Mouse (Mus musculus) forebrain, postnatal 0 days (tissue): ENCODE measurements around the gene Hdac2. TPM values are rescaled to one million over a fixed set of nuclear protein-coding genes. Genes with fewer than 3 reads are reported as not detected.

Source experiments
- ATAC-seq: fragments of 200-750 bp; cut with Nextera tagmentation; 2 replicates; pipeline ENCODE4 v1.8.0; 2017; ENCODE audit warnings: mild to moderate bottlenecking, moderate library complexity
- DNase-seq: peaks from one replicate; pipeline ENCODE4 v3.0.0-alpha.2; 2015
- H3K27ac ChIP-seq: fragments of 300-500 bp; sonication (generic); 2 replicates; pipeline ENCODE4 v1.5.1; 2014; ENCODE audit warnings: low read depth, mild to moderate bottlenecking, antibody characterized with exemption, low read length, moderate library complexity, mixed read lengths
- H3K27me3 ChIP-seq: fragments of 300-500 bp; sonication (generic); 2 replicates; pipeline ENCODE4 v1.6.1; 2014; ENCODE audit warnings: mild to moderate bottlenecking, low read length, mixed read lengths; ENCODE audit not compliant: insufficient read depth
- H3K36me3 ChIP-seq: fragments of 300-500 bp; sonication (generic); 2 replicates; pipeline ENCODE4 v1.6.1; 2014; ENCODE audit warnings: mild to moderate bottlenecking, moderate library complexity; ENCODE audit not compliant: insufficient read depth
- H3K4me1 ChIP-seq: fragments of 300-500 bp; sonication (generic); 2 replicates; pipeline ENCODE4 v1.6.1; 2014; ENCODE audit warnings: antibody characterized with exemption; ENCODE audit not compliant: insufficient read depth
- H3K4me2 ChIP-seq: fragments of 300-500 bp; sonication (generic); 2 replicates; pipeline ENCODE4 v1.6.1; 2014; ENCODE audit warnings: low read depth, mild to moderate bottlenecking, moderate library complexity
- H3K4me3 ChIP-seq: fragments of 300-500 bp; sonication (generic); 2 replicates; pipeline ENCODE4 v1.5.1; 2014; ENCODE audit warnings: low read depth, low read length, mixed read lengths
- H3K9ac ChIP-seq: fragments of 300-500 bp; sonication (generic); 2 replicates; pipeline ENCODE4 v1.6.1; 2014; ENCODE audit warnings: mild to moderate bottlenecking
- H3K9me3 ChIP-seq: fragments of 300-500 bp; sonication (generic); 2 replicates; pipeline ENCODE4 v1.6.1; 2016; ENCODE audit warnings: low read length
- CTCF ChIP-seq: sonication (generic); IDR thresholded peaks from 2 replicates; pipeline ENCODE4 v1.5.1; 2016; ENCODE audit warnings: antibody characterized with exemption, control low read depth, low read depth
- WGBS: fragments of 180-500 bp; shearing (Covaris S2); extraction: QIAGEN DNeasy Blood & Tissue Kit; methylation state at CpG from one replicate; pipeline ENCODE4 v1.1.7; 2014; 5-methylcytosine and 5-hydroxymethylcytosine counted together
- polyA plus RNA-seq: library from polyadenylated mRNA; unstranded; fragments of >200 nt; fragmentation: Nextera tagmentation; extraction: Ambion mirVana; gene quantifications from 2 replicates; pipeline ENCODE4 v1.2.1, GENCODE M21; 2015
- total RNA-seq: library from RNA; depleted of rRNA; stranded (reverse); fragments of >200 nt; gene quantifications from 2 replicates; pipeline ENCODE4 v1.2.3, GENCODE M21; 2014

Hdac2 gene
- total and polyA plus RNA-seq, 2 experiments from 2014 or later, result 242 to 273 TPM

DNA sequence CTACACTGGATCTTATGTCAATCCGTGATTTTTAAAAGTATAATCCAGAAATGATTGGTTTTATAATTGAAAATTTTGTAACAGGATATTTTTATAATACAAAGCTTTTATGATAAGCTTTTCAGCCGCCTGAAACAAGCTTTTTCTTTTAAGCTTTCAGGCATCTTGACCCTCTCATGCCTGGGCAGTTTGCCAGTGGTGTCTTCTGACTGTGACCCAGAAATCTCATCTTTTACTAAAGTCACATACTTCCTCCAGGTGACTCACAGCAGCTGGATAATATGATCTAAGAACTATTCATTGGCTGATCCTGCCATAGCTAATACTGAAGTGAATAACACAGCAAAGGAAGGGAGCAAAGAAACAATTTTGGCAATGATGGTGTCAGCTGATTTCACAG, 9.9 kb upstream of the Hdac2 start:
- H3K9me3 ChIP-seq, result no peaks in the 10 kb centered on the region
- WGBS, result 66% methylated on average over 2 of the region's 2 CpGs
- DNase-seq (no peak), ATAC-seq (no peak)
- H3K36me3 ChIP-seq, result no peaks in the 10 kb centered on the region
- no peak for TF ChIP-seq CTCF
- no peak overlapping the region for H3K4me2 ChIP-seq
- H3K4me3 ChIP-seq, result no peak overlapping the region
- no peak overlapping the region for H3K9ac ChIP-seq
- H3K4me1 ChIP-seq, result no peaks in the 10 kb centered on the region
- no peak overlapping the region for H3K27ac ChIP-seq
- no peaks in the 10 kb centered on the region for H3K27me3 ChIP-seq

- DNase-seq (peak; percentile 82), ATAC-seq (peak; percentile 70)
- Histone ChIP-seq H3K4me1 (peaks cover 20% of the 10 kb centered on the region), H3K9ac (peak overlapping the region; percentile 99), H3K9me3 (no peaks in the 10 kb centered on the region), H3K27me3 (no peaks in the 10 kb centered on the region), H3K4me2 (peak overlapping the region; percentile 51), H3K4me3 (peak overlapping the region; percentile 98), H3K36me3 (no peaks in the 10 kb centered on the region), H3K27ac (peak overlapping the region; percentile 100)
- TF ChIP-seq CTCF, result 0 out of 2 replicates have a peak, but pooled peaks have one; percentile 17
- WGBS, result 1% methylated on average over 59 of the region's 63 CpGs
These were observed 554 bp downstream of the Hdac2 start for GRCm38 (mm10) chr10:36974676-36975520.

DNA sequence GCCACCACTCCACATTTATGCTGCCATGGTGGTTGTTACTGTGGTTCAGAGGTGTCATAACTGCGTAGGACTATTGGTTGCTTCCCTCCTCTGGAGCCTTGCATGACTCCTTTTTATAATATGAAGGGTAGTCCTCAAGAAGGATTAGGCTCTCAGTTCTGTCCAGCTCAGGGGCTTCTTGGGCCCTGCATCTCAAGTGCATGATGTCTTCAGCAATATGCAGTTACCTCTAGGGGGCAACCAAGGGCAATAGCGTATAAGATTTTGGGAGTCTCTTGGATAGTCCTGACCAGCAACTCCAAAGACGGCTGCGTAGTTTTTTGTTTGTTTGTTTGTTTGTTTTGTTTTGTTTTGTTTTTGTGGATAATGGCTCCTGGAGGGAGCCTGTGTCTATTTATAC, 7.5 kb downstream of the Hdac2 start:
- no peak overlapping the region for H3K4me3 ChIP-seq
- DNase-seq (no peak), ATAC-seq (no peak)
- H3K27ac ChIP-seq, result no peak overlapping the region
- TF ChIP-seq CTCF, result 0 out of 2 replicates have a peak, but pooled peaks have one; percentile 14
- WGBS, result 94% methylated on average over 4 of the region's 4 CpGs
- H3K4me2 ChIP-seq, result no peak overlapping the region
- no peaks in the 10 kb centered on the region for H3K27me3 ChIP-seq
- no peaks in the 10 kb centered on the region for H3K9me3 ChIP-seq
- 0 out of 2 replicates have a peak, but pooled peaks cover 2% of the 10 kb centered on the region for H3K4me1 ChIP-seq
- no peak overlapping the region for H3K9ac ChIP-seq
- H3K36me3 ChIP-seq, result no peaks in the 10 kb centered on the region; the same call in 1 of the 2 replicates

DNA sequence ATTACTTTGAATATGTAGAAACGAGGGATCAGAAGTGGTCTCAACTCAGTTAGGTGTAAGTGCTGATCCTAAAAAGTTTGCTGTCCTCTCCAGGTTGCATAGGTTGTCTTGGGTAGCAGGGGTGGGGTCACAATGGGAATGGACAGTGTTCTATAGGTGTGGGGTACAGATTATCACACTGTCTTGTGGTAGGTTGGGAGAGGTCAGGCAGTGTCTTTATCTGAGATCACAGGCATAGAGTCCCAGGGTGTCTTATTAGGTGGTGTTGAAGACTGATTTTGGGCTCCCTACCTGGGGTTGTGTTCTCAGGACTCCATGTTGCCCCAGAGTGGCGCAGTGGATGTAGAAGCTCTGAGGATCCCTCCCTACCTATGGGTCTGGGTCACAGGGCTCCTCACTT, 17.8 kb downstream of the Hdac2 start:
- no peak for DNase-seq
- WGBS, result 99% methylated on average over 2 of the region's 2 CpGs
- Histone ChIP-seq H3K27me3 (no peaks in the 10 kb centered on the region), H3K4me1 (no peaks in the 10 kb centered on the region), H3K9ac (no peak overlapping the region), H3K4me2 (no peak overlapping the region), H3K4me3 (no peak overlapping the region), H3K27ac (no peak overlapping the region), H3K36me3 (peaks cover 54% of the 10 kb centered on the region), H3K9me3 (no peaks in the 10 kb centered on the region)
- ATAC-seq, result no peak
- TF ChIP-seq CTCF, result no peak

- Histone ChIP-seq H3K36me3 (peaks cover 53% of the 10 kb centered on the region), H3K9ac (no peak overlapping the region), H3K9me3 (no peaks in the 10 kb centered on the region), H3K4me1 (no peaks in the 10 kb centered on the region), H3K27ac (no peak overlapping the region), H3K4me2 (no peak overlapping the region), H3K4me3 (no peak overlapping the region), H3K27me3 (no peaks in the 10 kb centered on the region)
- no peak for TF ChIP-seq CTCF
- no peak for DNase-seq
- ATAC-seq, result no peak
- 89% methylated on average over 2 of the region's 2 CpGs for WGBS
These were observed 26.5 kb downstream of the Hdac2 start for GRCm38 (mm10) chr10:37000839-37001238.

DNA sequence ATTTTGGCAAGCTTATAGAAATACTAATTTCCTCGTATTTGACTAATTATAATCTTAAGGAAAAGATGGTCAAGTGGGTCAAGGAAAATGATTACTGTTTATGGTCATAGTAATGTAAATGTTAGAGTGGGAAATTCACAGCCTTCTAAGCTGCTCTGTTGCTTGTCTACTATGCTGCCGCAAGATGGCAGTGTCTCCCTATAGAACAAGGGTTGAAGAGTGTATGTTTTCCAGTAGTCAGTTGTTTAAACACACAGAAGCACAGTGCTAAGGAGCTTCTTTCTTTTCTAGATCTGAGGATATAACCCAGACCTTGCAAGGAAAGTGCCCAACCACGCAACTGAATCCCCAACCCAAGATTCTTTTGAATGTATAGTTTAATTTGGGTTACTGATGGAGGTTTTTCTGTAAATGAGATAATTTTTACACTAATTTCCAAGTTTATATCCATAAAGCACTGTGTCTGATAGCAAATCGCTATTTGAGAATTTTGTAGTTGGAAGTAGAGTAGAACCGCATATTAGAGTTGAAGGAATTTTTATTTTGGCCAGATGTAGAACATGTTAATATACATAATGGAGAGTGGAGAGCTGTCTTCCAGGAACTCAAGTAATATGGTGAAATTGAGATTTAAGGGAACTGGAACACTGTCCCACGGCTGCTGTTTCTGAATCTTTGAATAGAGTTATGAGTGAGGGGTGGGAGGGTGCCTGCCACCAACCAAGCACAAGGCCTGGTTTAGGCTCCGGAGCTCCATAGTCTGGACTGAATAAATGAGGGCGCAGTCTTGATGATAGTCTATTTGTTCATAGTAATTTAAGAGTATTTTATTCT, 40.1 kb downstream of the Hdac2 start:
- Histone ChIP-seq H3K4me1 (no peaks in the 10 kb centered on the region), H3K27me3 (no peaks in the 10 kb centered on the region), H3K9ac (no peak overlapping the region), H3K36me3 (no peaks in the 10 kb centered on the region), H3K9me3 (no peaks in the 10 kb centered on the region), H3K4me2 (no peak overlapping the region), H3K27ac (no peak overlapping the region), H3K4me3 (no peak overlapping the region)
- ATAC-seq (peak; percentile 97), DNase-seq (peak; percentile 88)
- peak; percentile 95 for TF ChIP-seq CTCF
- WGBS, result 51% methylated on average over 8 of the region's 8 CpGs

- no peak for ATAC-seq
- TF ChIP-seq CTCF, result no peak
- WGBS, result 69% methylated on average over 2 of the region's 2 CpGs
These were observed 41.4 kb downstream of the Hdac2 start for GRCm38 (mm10) chr10:37015729-37016128.

More at GRCm38 (mm10) chr10:37015729-37016128, 41.4 kb downstream of the Hdac2 start:
- Histone ChIP-seq H3K27me3 (no peaks in the 10 kb centered on the region), H3K27ac (no peak overlapping the region), H3K4me1 (no peaks in the 10 kb centered on the region), H3K9ac (no peak overlapping the region), H3K9me3 (no peaks in the 10 kb centered on the region), H3K36me3 (no peaks in the 10 kb centered on the region), H3K4me3 (no peak overlapping the region), H3K4me2 (no peak overlapping the region)
- DNase-seq, result no peak
